Mouse (Mus musculus): ENCODE data around the gene Stx7. TPM values are rescaled to one million over a fixed set of nuclear protein-coding genes. Genes with fewer than 3 reads are reported as not detected.

Gene Stx7
- total and polyA plus RNA-seq, 3 experiments = 92.8 to 176 (median 102) TPM

- H3K79me2 ChIP-seq (replicated peaks; ENCODE audit: control insufficient read depth, extremely low read depth, insufficient read depth, poor library complexity, severe bottlenecking) = no peaks in the 10 kb centered on the region
- H3K36me3 ChIP-seq (replicated peaks in 1 of 2; ENCODE audit: control insufficient read depth in 1 of 2, insufficient read depth in 1 of 2, low read length in 1 of 2) = no peaks in the 10 kb centered on the region
- dilution Hi-C loops (cut with MboI; ENCODE audit: extremely low pct_ligation_motif_present, extremely low pct_unique_long_range_greater_than_20kb, low sequenced_read_pairs) = no loop called here
- H3K9me3 ChIP-seq (replicated peaks; ENCODE audit: low read length) = peaks cover under 1% of the 10 kb centered on the region
- TF ChIP-seq CTCF (conservative IDR thresholded peaks at IDR 0.05 in 1 of 2, IDR thresholded peaks at IDR 0.05 in 1 of 2; ENCODE audit: low read depth in 2 of 2, low read length in 2 of 2) (no peak), ETS1 (conservative IDR thresholded peaks at IDR 0.05; ENCODE audit: low read depth, low read length) (no peak), RAD21 (IDR thresholded peaks at IDR 0.05; ENCODE audit: low read depth, low read length) (no peak), CHD1 (IDR thresholded peaks at IDR 0.05; ENCODE audit: low read depth, low read length) (no peak), TBP (conservative IDR thresholded peaks at IDR 0.05; ENCODE audit: low read depth, low read length) (no peak), EP300 (IDR thresholded peaks at IDR 0.05; ENCODE audit: low read length) (no peak), BHLHE40 (IDR thresholded peaks at IDR 0.05; ENCODE audit: low read depth, low read length) (no peak), IRF4 (IDR thresholded peaks at IDR 0.05; ENCODE audit: low read depth, low read length) (no peak), JUN (IDR thresholded peaks at IDR 0.05; ENCODE audit: insufficient read depth, low read depth, low read length) (no peak), HCFC1 (IDR thresholded peaks at IDR 0.05; ENCODE audit: low read depth, low read length) (no peak), MAFK (IDR thresholded peaks at IDR 0.05; ENCODE audit: insufficient replicate concordance, low read length) (no peak), MYC (IDR thresholded peaks at IDR 0.05; ENCODE audit: low read depth, low read length) (no peak), MAZ (IDR thresholded peaks at IDR 0.05; ENCODE audit: low read depth, low read length) (no peak), ZC3H11A (IDR thresholded peaks at IDR 0.05; ENCODE audit: low read depth, low read length) (no peak), SMC3 (IDR thresholded peaks at IDR 0.05; ENCODE audit: low read depth, low read length) (no peak), ZMIZ1 (IDR thresholded peaks at IDR 0.05; ENCODE audit: low read depth, low read length) (no peak), RCOR1 (conservative IDR thresholded peaks at IDR 0.05; ENCODE audit: low read depth, low read length) (no peak)
- no peak overlapping the region for H3K4me3 ChIP-seq (replicated peaks in 1 of 3; ENCODE audit: low read depth in 2 of 3, low read length in 2 of 3, poor library complexity in 1 of 3)
- H3K9ac ChIP-seq (ENCODE audit: insufficient read depth, low read depth) = no peak overlapping the region
- no peak for DNase-seq (ENCODE audit: extremely low read depth)
- in situ Hi-C loops (cut with MboI; ENCODE audit: low pct_ligation_motif_present, low pct_unique_long_range_greater_than_20kb, low sequenced_read_pairs) = no loop called here
- H3K27ac ChIP-seq (ENCODE audit: insufficient read depth, low read depth) = no peak overlapping the region
- peaks cover 3 to 18% of the 10 kb centered on the region in 2 experiments; a peak in 3 of 4 replicates for H3K4me1 ChIP-seq (ENCODE audit: control insufficient read depth in 1 of 2, insufficient read depth in 2 of 2)
- H3K4me2 ChIP-seq (ENCODE audit: insufficient read depth, low read depth, poor library complexity, severe bottlenecking) = 0 out of 2 replicates have a peak overlapping the region, but pooled peaks have one; percentile 62
- H3K27me3 ChIP-seq (replicated peaks) = no peaks in the 10 kb centered on the region
These were observed 79.4 kb downstream of the Stx7 start for GRCm38 (mm10) chr10:24228318-24229183.

- H3K27ac ChIP-seq (ENCODE audit: insufficient read depth, low read depth) = no peak overlapping the region
- no peak for DNase-seq (ENCODE audit: extremely low read depth)
- no peak overlapping the region for H3K4me3 ChIP-seq (replicated peaks in 1 of 3; ENCODE audit: low read depth in 2 of 3, low read length in 2 of 3, poor library complexity in 1 of 3)
- no peak overlapping the region for H3K4me2 ChIP-seq (ENCODE audit: insufficient read depth, low read depth, poor library complexity, severe bottlenecking)
- H3K36me3 ChIP-seq (replicated peaks in 1 of 2; ENCODE audit: control insufficient read depth in 1 of 2, insufficient read depth in 1 of 2, low read length in 1 of 2) = no peaks in the 10 kb centered on the region
- no peaks in the 10 kb centered on the region for H3K9me3 ChIP-seq (replicated peaks; ENCODE audit: low read length)
- H3K4me1 ChIP-seq (ENCODE audit: control insufficient read depth in 1 of 2, insufficient read depth in 2 of 2) = peaks cover 3 to 10% of the 10 kb centered on the region in 2 experiments; a peak in 2 of 4 replicates
- dilution Hi-C loops (cut with MboI; ENCODE audit: extremely low pct_ligation_motif_present, extremely low pct_unique_long_range_greater_than_20kb, low sequenced_read_pairs) (no loop called here), in situ Hi-C loops (cut with MboI; ENCODE audit: low pct_ligation_motif_present, low pct_unique_long_range_greater_than_20kb, low sequenced_read_pairs) (loop anchor here (10.0 kb wide), 1 partner anchor 73 kb away; no protein-coding TSS in a partner anchor)
- no peaks in the 10 kb centered on the region for H3K79me2 ChIP-seq (replicated peaks; ENCODE audit: control insufficient read depth, extremely low read depth, insufficient read depth, poor library complexity, severe bottlenecking)
- H3K27me3 ChIP-seq (replicated peaks) = no peaks in the 10 kb centered on the region
- no peak overlapping the region for H3K9ac ChIP-seq (ENCODE audit: insufficient read depth, low read depth)
- TF ChIP-seq E2F4 (IDR thresholded peaks at IDR 0.05; ENCODE audit: insufficient replicate concordance, low read depth, low read length) (no peak), MXI1 (IDR thresholded peaks at IDR 0.05; ENCODE audit: low read depth, low read length) (no peak), JUND (conservative IDR thresholded peaks at IDR 0.05; ENCODE audit: low read depth, low read length) (no peak), ZMIZ1 (IDR thresholded peaks at IDR 0.05; ENCODE audit: low read depth, low read length) (no peak), MAZ (IDR thresholded peaks at IDR 0.05; ENCODE audit: low read depth, low read length) (no peak), ETS1 (conservative IDR thresholded peaks at IDR 0.05; ENCODE audit: low read depth, low read length) (no peak), MEF2A (IDR thresholded peaks at IDR 0.05; ENCODE audit: borderline replicate concordance, low read depth, low read length) (no peak), IRF4 (IDR thresholded peaks at IDR 0.05; ENCODE audit: low read depth, low read length) (no peak), RCOR1 (conservative IDR thresholded peaks at IDR 0.05; ENCODE audit: low read depth, low read length) (no peak), ZC3H11A (IDR thresholded peaks at IDR 0.05; ENCODE audit: low read depth, low read length) (no peak), MAFK (IDR thresholded peaks at IDR 0.05; ENCODE audit: insufficient replicate concordance, low read length) (no peak), JUN (IDR thresholded peaks at IDR 0.05; ENCODE audit: insufficient read depth, low read depth, low read length) (no peak), PAX5 (IDR thresholded peaks at IDR 0.05; ENCODE audit: low read length) (no peak)
These were observed 83.2 kb downstream of the Stx7 start for GRCm38 (mm10) chr10:24232281-24232680.

All from CH12.LX (cell line).